Mouse (Mus musculus) limb, embryonic 14.5 days (tissue): ENCODE measurements around the gene Cnih2. TPM values are rescaled to one million over a fixed set of nuclear protein-coding genes. Genes with fewer than 3 reads are reported as not detected.
"Not testable (repeated sequence)": the region's sequence is repeated elsewhere in the genome, so short reads cannot be mapped to it uniquely, and the experiment has no call there.

Experiments
- ATAC-seq: fragments of 200-750 bp; cut with Nextera tagmentation; 2 replicates; pipeline ENCODE4 v1.8.0; 2017; ENCODE audit warnings: low read depth, moderate number of reproducible peaks, moderate TSS enrichment; ENCODE audit not compliant: low FRiP score
- DNase-seq: peaks from one replicate; pipeline ENCODE4 v3.0.0-alpha.2; 2015; ENCODE audit warnings: low spot score
- H3K27ac ChIP-seq: fragments of 300-500 bp; sonication (generic); replicated peaks from 2 replicates; pipeline ENCODE4 v1.5.1; 2014; ENCODE audit warnings: low read depth, mild to moderate bottlenecking, low read length, moderate library complexity, mixed read lengths
- H3K27me3 ChIP-seq: fragments of 300-500 bp; sonication (generic); 2 replicates; pipeline ENCODE4 v1.6.1; 2014; ENCODE audit warnings: low read length, mixed read lengths; ENCODE audit not compliant: control insufficient read depth, insufficient read depth
- H3K36me3 ChIP-seq: fragments of 300-500 bp; sonication (generic); 2 replicates; pipeline ENCODE4 v1.6.1; 2014; ENCODE audit warnings: mild to moderate bottlenecking, low read length, moderate library complexity, mixed read lengths; ENCODE audit not compliant: control insufficient read depth, insufficient read depth
- H3K4me1 ChIP-seq: fragments of 300-500 bp; sonication (generic); 2 replicates; pipeline ENCODE4 v1.6.1; 2014; ENCODE audit warnings: antibody characterized with exemption, low read length, mixed read lengths; ENCODE audit not compliant: control insufficient read depth, insufficient read depth
- H3K4me2 ChIP-seq: fragments of 300-500 bp; sonication (generic); replicated peaks from 2 replicates; pipeline ENCODE4 v1.6.1; 2014; ENCODE audit warnings: low read depth, mild to moderate bottlenecking, low read length, moderate library complexity; ENCODE audit not compliant: severe bottlenecking
- H3K4me3 ChIP-seq: fragments of 300-500 bp; sonication (generic); replicated peaks from 2 replicates; pipeline ENCODE4 v1.5.1; 2014; ENCODE audit warnings: low read length
- H3K9ac ChIP-seq: fragments of 300-500 bp; sonication (generic); 2 replicates; pipeline ENCODE4 v1.6.1; 2014; ENCODE audit warnings: mild to moderate bottlenecking, low read depth, low read length, moderate library complexity; ENCODE audit not compliant: severe bottlenecking
- H3K9me3 ChIP-seq: fragments of 300-500 bp; sonication (generic); 2 replicates; pipeline ENCODE4 v1.6.1; 2016; ENCODE audit warnings: low read length; ENCODE audit not compliant: control insufficient read depth
- POLR2A ChIP-seq: fragments of 200-500 bp; IDR thresholded peaks from 2 replicates; pipeline ENCODE4 v1.8.0; 2012; ENCODE audit warnings: inconsistent platforms, mild to moderate bottlenecking, moderate library complexity, borderline replicate concordance; ENCODE audit not compliant: insufficient read depth, insufficient read length; ENCODE audit errors: extremely low read depth
- WGBS: fragments of 180-500 bp; shearing (Covaris S2); extraction: QIAGEN DNeasy Blood & Tissue Kit; methylation state at CpG from one replicate; pipeline ENCODE4 v1.1.7; 2014; 5-methylcytosine and 5-hydroxymethylcytosine counted together
- polyA plus RNA-seq, 2 experiments: library from polyadenylated mRNA; depleted of rRNA in 1 of 2; stranded (reverse) in 1 of 2; unstranded in 1 of 2; fragments of >200 nt; fragmentation: Nextera tagmentation in 1 of 2; extraction: Ambion mirVana in 1 of 2; gene quantifications; 2 replicates each; pipeline versions ENCODE4 v1.2.1 to v1.2.3; 2012 to 2014

Gene Cnih2
- polyA plus RNA-seq, 2 experiments, result 40.5 to 40.8 TPM

- Histone ChIP-seq H3K4me2 (no peak overlapping the region), H3K9me3 (no peaks in the 10 kb centered on the region), H3K27ac (no peak overlapping the region), H3K4me1 (peaks cover 44% of the 10 kb centered on the region), H3K9ac (no peak overlapping the region), H3K4me3 (no peak overlapping the region), H3K27me3 (no peaks in the 10 kb centered on the region), H3K36me3 (peaks cover 44% of the 10 kb centered on the region)
- no peak for TF ChIP-seq POLR2A
- DNase-seq, result no peak
- WGBS, result 72% methylated on average over 12 of the region's 12 CpGs
- ATAC-seq, result no peak
Measured at GRCm38 (mm10) chr19:5093481-5094242, 4.7 kb downstream of the Cnih2 start.

GRCm38 (mm10) chr19:5092083-5092482 lies 6.2 kb downstream of the Cnih2 start:
- H3K4me2 ChIP-seq, result no peak overlapping the region
- H3K4me3 ChIP-seq, result no peak overlapping the region
- DNase-seq (no peak), ATAC-seq (no peak)
- no peak for TF ChIP-seq POLR2A
- H3K4me1 ChIP-seq, result peaks cover 43% of the 10 kb centered on the region
- no peaks in the 10 kb centered on the region for H3K27me3 ChIP-seq
- no peaks in the 10 kb centered on the region for H3K9me3 ChIP-seq
- peaks cover 44% of the 10 kb centered on the region for H3K36me3 ChIP-seq
- no peak overlapping the region for H3K27ac ChIP-seq
- no peak overlapping the region for H3K9ac ChIP-seq
- WGBS, result 84% methylated on average over 10 of the region's 10 CpGs

GRCm38 (mm10) chr19:5089324-5089723 lies 9.0 kb downstream of the Cnih2 start:
- DNase-seq, result no peak
- H3K9ac ChIP-seq, result peak overlapping the region; percentile 72; the same call in 1 of the 2 replicates
- peaks cover 44% of the 10 kb centered on the region for H3K36me3 ChIP-seq
- WGBS, result 88% methylated on average over 4 of the region's 4 CpGs
- H3K4me3 ChIP-seq, result peak overlapping the region; percentile 84
- no peak for ATAC-seq
- H3K27me3 ChIP-seq, result peaks cover 22% of the 10 kb centered on the region
- TF ChIP-seq POLR2A, result no peak
- H3K9me3 ChIP-seq, result no peaks in the 10 kb centered on the region
- H3K4me2 ChIP-seq, result peak overlapping the region; percentile 81
- H3K27ac ChIP-seq, result no peak overlapping the region
- peaks cover 17% of the 10 kb centered on the region for H3K4me1 ChIP-seq

GRCm38 (mm10) chr19:5087884-5088728 lies 10.2 kb downstream of the Cnih2 start, which contains the start of gene Yif1a:
Yif1a (plus strand) TSS chr19:5088538.
- peak; percentile 99 for DNase-seq
- Histone ChIP-seq H3K9me3 (no peaks in the 10 kb centered on the region), H3K36me3 (peaks cover 36% of the 10 kb centered on the region), H3K4me3 (peak within 1 kb of the TSS; percentile 84), H3K4me1 (peaks cover 14% of the 10 kb centered on the region), H3K27ac (peak within 1 kb of the TSS; percentile 69), H3K4me2 (peak within 1 kb of the TSS; percentile 81), H3K9ac (peak within 1 kb of the TSS; percentile 72), H3K27me3 (peaks cover 32% of the 10 kb centered on the region)
- WGBS, result under 1% methylated on average over 58 of the region's 58 CpGs
- peak; percentile 95 for ATAC-seq
- peak; percentile 56; the same call in 1 of the 2 replicates for TF ChIP-seq POLR2A

- 57% methylated on average over 4 of the region's 4 CpGs for WGBS
- not testable (repeated sequence) for DNase-seq, H3K9ac ChIP-seq, H3K4me3 ChIP-seq, H3K27ac ChIP-seq, H3K4me2 ChIP-seq, ATAC-seq, H3K9me3 ChIP-seq
- H3K27me3 ChIP-seq, result peaks cover 48% of the 10 kb centered on the region
- H3K36me3 ChIP-seq, result peaks cover 21% of the 10 kb centered on the region
- H3K4me1 ChIP-seq, result peaks cover 14% of the 10 kb centered on the region
Measured at GRCm38 (mm10) chr19:5086533-5086932, 11.8 kb downstream of the Cnih2 start.
